ENCODE assay signal across 8 mouse cellular contexts in the genomic region with DNA sequence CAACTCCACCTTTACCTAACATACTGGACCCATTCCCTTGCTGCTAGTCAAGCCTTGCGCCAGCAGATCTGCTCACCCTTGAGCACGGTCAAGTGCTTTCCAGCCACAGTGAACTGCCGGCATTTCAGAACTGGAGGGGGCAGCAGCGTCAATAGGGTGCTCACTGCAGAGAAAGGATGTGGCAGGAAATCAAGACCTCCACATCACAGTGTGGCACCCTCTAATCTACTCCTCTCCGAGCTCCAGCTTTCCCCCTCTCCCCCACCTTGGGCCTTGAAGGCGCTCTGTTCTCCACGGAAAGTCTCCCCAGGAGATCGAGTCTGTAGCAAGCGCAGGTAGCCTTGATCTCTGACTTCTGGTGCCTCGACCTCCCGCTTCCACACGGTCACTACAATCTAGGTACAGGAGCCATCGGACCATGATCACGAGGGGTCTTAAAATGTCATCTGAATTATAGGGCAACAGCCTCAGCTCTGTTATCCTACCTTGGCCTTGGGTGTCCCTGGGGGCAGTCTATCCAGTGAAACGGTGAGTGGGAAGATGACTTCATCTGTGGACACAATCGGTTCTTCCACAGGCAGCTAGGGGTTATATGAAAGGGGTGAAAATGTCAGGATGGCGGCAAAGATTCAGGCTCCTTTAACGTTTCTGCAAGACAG. TPM values are rescaled to one million over a fixed set of nuclear protein-coding genes. Genes with fewer than 3 reads are reported as not detected.
A peak's percentile ranks its signal among the peaks of the same experiment; 100 is the strongest.
DNase-seq lines count a peak whose midpoint lies in the region; ATAC-seq lines count a peak whose summit lies in the region.

No protein-coding gene starts in this region.

- no peak for ATAC-seq in kidney, embryonic 14.5 days (ENCODE audit: low FRiP score, low TSS enrichment)
- ATAC-seq in hindbrain, embryonic 12.5 days (ENCODE audit: low FRiP score): no peak
- no peak for ATAC-seq in midbrain, embryonic 14.5 days (ENCODE audit: low FRiP score, low TSS enrichment)

- 57% methylated on average over 18 of the region's 18 CpGs for WGBS in kidney, embryonic 14.5 days
- 68% methylated on average over 18 of the region's 18 CpGs for WGBS in hindbrain, embryonic 12.5 days
- WGBS in midbrain, embryonic 14.5 days: 66% methylated on average over 18 of the region's 18 CpGs

- H3K36me3 ChIP-seq in kidney, embryonic 14.5 days (ENCODE audit: control insufficient read depth, insufficient read depth, low read length): peaks cover 37% of the 10 kb centered on the region
- H3K36me3 ChIP-seq in hindbrain, embryonic 12.5 days: peaks cover 49% of the 10 kb centered on the region
- peaks cover 56% of the 10 kb centered on the region for H3K36me3 ChIP-seq in midbrain, embryonic 14.5 days (ENCODE audit: control insufficient read depth, insufficient read depth, low read length)

- H3K9ac ChIP-seq in kidney, embryonic 14.5 days (ENCODE audit: low read depth, low read length): peak overlapping the region; percentile 86
- H3K9ac ChIP-seq in hindbrain, embryonic 12.5 days: peak overlapping the region; percentile 97
- H3K9ac ChIP-seq in midbrain, embryonic 14.5 days (replicated peaks; ENCODE audit: low read length): peak overlapping the region; percentile 94

- no peaks in the 10 kb centered on the region for H3K9me3 ChIP-seq in kidney, embryonic 14.5 days (ENCODE audit: control insufficient read depth, low read length)
- H3K9me3 ChIP-seq in hindbrain, embryonic 12.5 days (replicated peaks): no peaks in the 10 kb centered on the region
- H3K9me3 ChIP-seq in midbrain, embryonic 14.5 days (ENCODE audit: control insufficient read depth, low read length): no peaks in the 10 kb centered on the region

- no peak for DNase-seq in kidney, postnatal 25 days
- peak; percentile 25 for DNase-seq in NIH3T3 (ENCODE audit: low read depth)
- no peak for DNase-seq in midbrain, embryonic 14.5 days
- DNase-seq in adrenal gland, adult 2 months: no peak
- DNase-seq in ovary, postnatal 36 days (ENCODE audit: low spot score): no peak
- no peak for DNase-seq in right cerebral cortex, postnatal 4 days

- H3K4me1 ChIP-seq in kidney, embryonic 14.5 days (ENCODE audit: control insufficient read depth, insufficient read depth, low read length): peaks cover 11% of the 10 kb centered on the region
- H3K4me1 ChIP-seq in hindbrain, embryonic 12.5 days: peaks cover 25% of the 10 kb centered on the region
- H3K4me1 ChIP-seq in midbrain, embryonic 14.5 days (ENCODE audit: control insufficient read depth, insufficient read depth, low read length): peaks cover 19% of the 10 kb centered on the region

- peak overlapping the region; percentile 87 for H3K4me2 ChIP-seq in kidney, embryonic 14.5 days (replicated peaks; ENCODE audit: low read depth, low read length)
- H3K4me2 ChIP-seq in hindbrain, embryonic 12.5 days (replicated peaks): peak overlapping the region; percentile 100
- H3K4me2 ChIP-seq in midbrain, embryonic 14.5 days (ENCODE audit: low read length): peak overlapping the region; percentile 98

- no peak overlapping the region for H3K27ac ChIP-seq in kidney, embryonic 14.5 days (ENCODE audit: low read depth, low read length)
- H3K27ac ChIP-seq in hindbrain, embryonic 12.5 days: no peak overlapping the region
- H3K27ac ChIP-seq in midbrain, embryonic 14.5 days (replicated peaks; ENCODE audit: low read depth, low read length): no peak overlapping the region

- no peaks in the 10 kb centered on the region for H3K27me3 ChIP-seq in kidney, embryonic 14.5 days (ENCODE audit: control insufficient read depth, insufficient read depth, low read length)
- no peaks in the 10 kb centered on the region for H3K27me3 ChIP-seq in hindbrain, embryonic 12.5 days
- H3K27me3 ChIP-seq in midbrain, embryonic 14.5 days (ENCODE audit: control insufficient read depth, insufficient read depth, low read length): no peaks in the 10 kb centered on the region

- peak overlapping the region; percentile 81 for H3K4me3 ChIP-seq in kidney, embryonic 14.5 days (ENCODE audit: low read length)
- peak overlapping the region; percentile 97 for H3K4me3 ChIP-seq in hindbrain, embryonic 12.5 days
- peak overlapping the region; percentile 94 for H3K4me3 ChIP-seq in midbrain, embryonic 14.5 days (replicated peaks; ENCODE audit: low read depth, low read length)

RNA-seq across cellular contexts. Expression of a gene that starts 1.1 kb away (rescaled TPM):
- 5.4 and 6.8 TPM in 2 replicates for polyA plus RNA-seq in kidney, embryonic 14.5 days (2014; fragmentation: Nextera tagmentation; extraction: Ambion mirVana)
- polyA plus RNA-seq in hindbrain, embryonic 12.5 days (2016; fragmentation: Nextera tagmentation; extraction: Ambion mirVana): 18.9 and 20.4 TPM in 2 replicates
- polyA plus RNA-seq in midbrain, embryonic 14.5 days (2014; fragmentation: Nextera tagmentation; extraction: Ambion mirVana): 15.0 and 20.2 TPM in 2 replicates
- total RNA-seq in adrenal gland, adult 2 months (2021): 10 to 100 TPM; 24.3 to 28.4 TPM
- 93.4 and 115 TPM in 2 replicates for polyA plus RNA-seq in adrenal gland, adult 2 months (2012; rRNA removed)

RNA-seq across cellular contexts. Expression of a gene that starts 7.4 kb away (rescaled TPM):
- 47.7 and 66.4 TPM in 2 replicates for polyA plus RNA-seq in kidney, embryonic 14.5 days (2014; fragmentation: Nextera tagmentation; extraction: Ambion mirVana)
- 54.0 and 60.7 TPM in 2 replicates for polyA plus RNA-seq in hindbrain, embryonic 12.5 days (2016; fragmentation: Nextera tagmentation; extraction: Ambion mirVana)
- 71.5 and 90.0 TPM in 2 replicates for polyA plus RNA-seq in midbrain, embryonic 14.5 days (2014; fragmentation: Nextera tagmentation; extraction: Ambion mirVana)
- total RNA-seq in adrenal gland, adult 2 months (2021): 10 to 100 TPM; 72.3 to 99.9 TPM
- 184 and 189 TPM in 2 replicates for polyA plus RNA-seq in adrenal gland, adult 2 months (2012; rRNA removed)

RNA-seq across cellular contexts. Expression of a gene that starts 9.9 kb away (rescaled TPM):
- 2.4 and 3.3 TPM in 2 replicates for polyA plus RNA-seq in kidney, embryonic 14.5 days (2014; fragmentation: Nextera tagmentation; extraction: Ambion mirVana)
- 3.6 and 4.4 TPM in 2 replicates for polyA plus RNA-seq in hindbrain, embryonic 12.5 days (2016; fragmentation: Nextera tagmentation; extraction: Ambion mirVana)
- polyA plus RNA-seq in midbrain, embryonic 14.5 days (2014; fragmentation: Nextera tagmentation; extraction: Ambion mirVana): 1.4 and 2.0 TPM in 2 replicates
- total RNA-seq in adrenal gland, adult 2 months (2021): under 1 TPM; 0.12 to 0.28 TPM
- 0.07 TPM in 2 replicates for polyA plus RNA-seq in adrenal gland, adult 2 months (2012; rRNA removed)

RNA-seq across cellular contexts. Expression of a gene that starts 17.0 kb away (rescaled TPM):
- polyA plus RNA-seq in kidney, embryonic 14.5 days (2014; fragmentation: Nextera tagmentation; extraction: Ambion mirVana): not detected in 2 replicates
- 0.12 and 0.23 TPM in 2 replicates for polyA plus RNA-seq in hindbrain, embryonic 12.5 days (2016; fragmentation: Nextera tagmentation; extraction: Ambion mirVana)
- 0.19 TPM in 1 of 2 replicates, not detected in the other for polyA plus RNA-seq in midbrain, embryonic 14.5 days (2014; fragmentation: Nextera tagmentation; extraction: Ambion mirVana)
- not detected for total RNA-seq in adrenal gland, adult 2 months (2021)
- not detected in 2 replicates for polyA plus RNA-seq in adrenal gland, adult 2 months (2012; rRNA removed)

RNA-seq across cellular contexts. Expression of a gene that starts 17.1 kb away (rescaled TPM):
- polyA plus RNA-seq in kidney, embryonic 14.5 days (2014; fragmentation: Nextera tagmentation; extraction: Ambion mirVana): 5.1 and 7.9 TPM in 2 replicates
- 164 and 168 TPM in 2 replicates for polyA plus RNA-seq in hindbrain, embryonic 12.5 days (2016; fragmentation: Nextera tagmentation; extraction: Ambion mirVana)
- polyA plus RNA-seq in midbrain, embryonic 14.5 days (2014; fragmentation: Nextera tagmentation; extraction: Ambion mirVana): 37.3 and 59.5 TPM in 2 replicates
- total RNA-seq in adrenal gland, adult 2 months (2021): under 1 TPM; 0.35 to 0.63 TPM
- 2.3 and 3.1 TPM in 2 replicates for polyA plus RNA-seq in adrenal gland, adult 2 months (2012; rRNA removed)
